Mouse (Mus musculus) ES-E14 (cell line): ENCODE measurements at regions not wholly inside any gene's neighbourhood (a gene's known extent, or its start where the extent isn't known, plus 50 kb on each side); places are given as distances from the start of the nearest gene placed in this dataset.

Source experiments
- CHD2 ChIP-seq: IDR thresholded peaks from 2 replicates; pipeline ENCODE4 v1.6.1; 2014; ENCODE audit warnings: mild to moderate bottlenecking, low read depth, low read length, inconsistent platforms
- HCFC1 ChIP-seq: IDR thresholded peaks from 2 replicates; pipeline ENCODE4 v1.6.1; 2012; ENCODE audit warnings: low read length, inconsistent platforms, borderline replicate concordance; ENCODE audit not compliant: insufficient read depth
- MAFK ChIP-seq: IDR thresholded peaks from 2 replicates; pipeline ENCODE4 v1.6.1; 2014; ENCODE audit warnings: mild to moderate bottlenecking, low read depth, low read length, inconsistent platforms; ENCODE audit not compliant: insufficient read depth
- ZC3H11A ChIP-seq: IDR thresholded peaks from 2 replicates; pipeline ENCODE4 v1.6.1; 2012; ENCODE audit warnings: low read depth, mild to moderate bottlenecking, inconsistent platforms, low read length, borderline replicate concordance
- ZNF384 ChIP-seq: IDR thresholded peaks from 2 replicates; pipeline ENCODE4 v1.6.1; 2012; ENCODE audit warnings: low read depth, low read length, inconsistent platforms

DNA sequence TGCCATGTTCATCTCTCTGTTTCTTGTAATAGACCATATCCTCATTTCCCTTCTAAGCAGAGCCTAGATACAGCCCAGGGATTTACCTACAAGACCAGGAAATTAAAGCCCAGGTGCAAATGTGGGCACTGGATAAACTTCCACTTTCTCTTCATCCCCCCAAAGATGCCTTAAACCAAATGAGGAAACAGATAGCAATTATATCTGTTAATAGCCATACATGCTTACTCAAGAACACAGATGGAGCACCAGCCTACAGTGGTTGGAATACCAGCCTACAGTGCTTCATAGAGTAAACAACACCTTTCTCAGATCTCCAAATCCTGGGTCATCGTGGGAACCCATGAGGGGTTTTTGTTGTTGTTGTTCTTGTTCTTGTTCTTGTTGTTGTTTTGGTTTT, 141.5 kb downstream of the Dhx15 start:
- TF ChIP-seq CHD2 (no peak), MAFK (no peak), ZC3H11A (no peak), ZNF384 (no peak), HCFC1 (no peak)
